Mouse (Mus musculus) midbrain, embryonic 14.5 days (tissue): ENCODE measurements around the gene Itgb2. TPM values are rescaled to one million over a fixed set of nuclear protein-coding genes. Genes with fewer than 3 reads are reported as not detected.

ENCODE experiments used
- ATAC-seq: fragments of 200-750 bp; cut with Nextera tagmentation; 2 replicates; pipeline ENCODE4 v1.8.0; 2017; ENCODE audit warnings: moderate number of reproducible peaks, moderate library complexity; ENCODE audit not compliant: low FRiP score, low TSS enrichment
- DNase-seq: peaks from one replicate; pipeline ENCODE4 v3.0.0-alpha.2; 2015
- H3K27ac ChIP-seq: fragments of 300-500 bp; sonication (generic); replicated peaks from 2 replicates; pipeline ENCODE4 v1.5.1; 2014; ENCODE audit warnings: mild to moderate bottlenecking, low read depth, low read length, moderate library complexity
- H3K27me3 ChIP-seq: fragments of 300-500 bp; sonication (generic); 2 replicates; pipeline ENCODE4 v1.6.1; 2014; ENCODE audit warnings: low read length, control low read depth, mixed read lengths; ENCODE audit not compliant: control insufficient read depth, insufficient read depth
- H3K36me3 ChIP-seq: fragments of 300-500 bp; sonication (generic); 2 replicates; pipeline ENCODE4 v1.6.1; 2014; ENCODE audit warnings: low read length, control low read depth; ENCODE audit not compliant: control insufficient read depth, insufficient read depth
- H3K4me1 ChIP-seq: fragments of 300-500 bp; sonication (generic); 2 replicates; pipeline ENCODE4 v1.6.1; 2014; ENCODE audit warnings: mild to moderate bottlenecking, antibody characterized with exemption, low read length, control low read depth; ENCODE audit not compliant: control insufficient read depth, insufficient read depth
- H3K4me2 ChIP-seq: fragments of 300-500 bp; sonication (generic); 2 replicates; pipeline ENCODE4 v1.6.1; 2014; ENCODE audit warnings: mild to moderate bottlenecking, low read length, moderate library complexity
- H3K4me3 ChIP-seq: fragments of 300-500 bp; sonication (generic); replicated peaks from 2 replicates; pipeline ENCODE4 v1.5.1; 2014; ENCODE audit warnings: low read depth, low read length
- H3K9ac ChIP-seq: fragments of 300-500 bp; sonication (generic); replicated peaks from 2 replicates; pipeline ENCODE4 v1.6.1; 2014; ENCODE audit warnings: mild to moderate bottlenecking, low read length, moderate library complexity
- H3K9me3 ChIP-seq: fragments of 300-500 bp; sonication (generic); 2 replicates; pipeline ENCODE4 v1.6.1; 2016; ENCODE audit warnings: low read length, control low read depth, mixed read lengths; ENCODE audit not compliant: control insufficient read depth
- WGBS: fragments of 180-500 bp; shearing (Covaris S2); extraction: QIAGEN DNeasy Blood & Tissue Kit; methylation state at CpG from one replicate; pipeline ENCODE4 v1.1.7; 2014; 5-methylcytosine and 5-hydroxymethylcytosine counted together
- polyA plus RNA-seq: library from polyadenylated mRNA; unstranded; fragments of >200 nt; fragmentation: Nextera tagmentation; extraction: Ambion mirVana; gene quantifications from 2 replicates; pipeline ENCODE4 v1.2.1, GENCODE M21; 2014

Gene Itgb2
- polyA plus RNA-seq = 0.49 and 0.91 TPM in 2 replicates

DNA sequence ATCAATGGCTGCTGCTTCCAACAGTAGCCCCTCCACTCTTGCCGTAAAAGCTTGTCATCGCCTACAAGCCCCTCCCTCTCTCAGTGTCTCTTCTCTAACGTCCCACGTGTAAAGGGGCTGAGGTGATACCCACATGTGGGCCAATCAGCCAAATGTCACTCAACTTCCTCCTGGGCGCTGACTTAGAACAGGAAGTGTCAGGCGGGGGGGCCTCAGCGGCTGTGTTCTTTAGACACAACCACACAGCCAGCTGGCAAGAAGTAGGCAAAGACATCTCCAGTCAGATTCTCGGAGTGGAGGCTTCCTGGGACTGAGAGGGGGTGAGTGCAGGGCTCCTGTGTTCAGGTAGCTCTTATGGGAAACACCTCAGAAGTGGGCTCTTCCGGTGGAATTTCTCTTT is at the start of gene Itgb2:
Gene Itgb2 (plus strand): TSS at position 113 of the 400 bp plus-strand sequence.
- no peaks in the 10 kb centered on the region for H3K36me3 ChIP-seq
- H3K27ac ChIP-seq = no peak within 1 kb of the TSS
- no peaks in the 10 kb centered on the region for H3K9me3 ChIP-seq
- H3K9ac ChIP-seq = no peak within 1 kb of the TSS
- no peaks in the 10 kb centered on the region for H3K27me3 ChIP-seq
- H3K4me1 ChIP-seq = no peaks in the 10 kb centered on the region
- ATAC-seq (no peak), DNase-seq (no peak)
- H3K4me3 ChIP-seq = no peak within 1 kb of the TSS
- WGBS = 75% methylated on average over 9 of the region's 9 CpGs
- no peak within 1 kb of the TSS for H3K4me2 ChIP-seq

DNA sequence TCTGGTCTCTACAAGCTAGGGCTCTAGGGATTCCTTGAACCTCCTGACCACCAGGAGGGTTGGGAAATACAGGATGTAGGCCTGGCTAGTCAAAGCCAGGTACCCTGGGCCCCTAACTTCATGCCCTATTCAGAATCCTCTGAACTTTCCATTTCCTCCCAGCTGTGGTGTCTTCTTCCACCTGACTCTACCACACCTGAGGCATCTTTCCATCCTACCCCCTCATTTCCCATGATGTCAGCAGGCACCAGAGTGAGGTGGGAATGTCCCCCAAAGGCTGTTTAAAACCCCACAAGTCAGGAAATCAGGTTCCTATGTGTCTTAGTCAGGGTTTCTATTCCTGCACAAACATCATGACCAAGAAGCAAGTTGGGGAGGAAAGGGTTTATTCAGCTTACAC is 48.2 kb upstream of the Itgb2 start:
- Histone ChIP-seq H3K9ac (no peak overlapping the region), H3K36me3 (peaks cover 14% of the 10 kb centered on the region), H3K27ac (no peak overlapping the region), H3K4me3 (no peak overlapping the region), H3K4me2 (no peak overlapping the region), H3K4me1 (no peaks in the 10 kb centered on the region), H3K9me3 (no peaks in the 10 kb centered on the region), H3K27me3 (no peaks in the 10 kb centered on the region)
- ATAC-seq (no peak), DNase-seq (no peak)

DNA sequence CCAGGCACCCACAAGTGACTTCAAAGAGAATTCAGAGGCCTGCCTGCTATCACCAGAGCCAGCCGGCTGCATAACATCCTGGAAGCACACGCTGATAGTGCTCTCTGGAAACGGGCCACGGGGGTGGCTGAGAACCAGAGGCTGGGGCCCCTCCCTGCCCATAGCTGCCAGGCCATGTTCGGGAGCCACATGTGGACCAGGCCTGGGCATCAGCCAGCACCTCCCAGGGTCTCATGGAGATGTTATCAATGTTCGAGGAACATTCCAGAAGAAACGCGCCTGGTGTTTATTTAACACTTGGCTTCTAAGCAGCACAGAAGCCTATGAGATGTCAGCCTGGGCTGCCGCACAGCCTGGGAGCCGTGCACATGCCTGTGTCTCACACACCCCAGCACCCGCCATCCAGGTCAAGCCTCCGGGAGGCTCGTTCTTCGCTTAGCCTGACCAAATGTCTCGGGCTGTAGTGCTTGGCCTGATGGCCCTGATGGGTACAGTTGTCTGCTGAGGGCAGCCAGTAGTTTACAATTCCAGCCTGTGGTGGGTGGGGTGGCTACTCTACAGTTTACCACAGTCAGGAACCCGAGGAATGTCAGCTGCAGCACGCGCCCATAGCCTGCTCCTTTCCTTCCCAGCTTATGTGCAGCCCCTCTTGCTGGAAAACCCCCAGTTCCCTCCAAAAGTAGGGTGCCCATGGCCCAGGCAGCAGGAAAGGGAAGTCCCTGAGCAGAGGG is 45.7 kb upstream of the Itgb2 start:
- Histone ChIP-seq H3K36me3 (peaks cover 40% of the 10 kb centered on the region), H3K4me3 (no peak overlapping the region), H3K4me1 (no peaks in the 10 kb centered on the region), H3K27ac (no peak overlapping the region), H3K27me3 (no peaks in the 10 kb centered on the region), H3K4me2 (no peak overlapping the region), H3K9me3 (no peaks in the 10 kb centered on the region), H3K9ac (no peak overlapping the region)
- 83% methylated on average over 18 of the region's 18 CpGs for WGBS
- no peak for DNase-seq
- no peak for ATAC-seq

DNA sequence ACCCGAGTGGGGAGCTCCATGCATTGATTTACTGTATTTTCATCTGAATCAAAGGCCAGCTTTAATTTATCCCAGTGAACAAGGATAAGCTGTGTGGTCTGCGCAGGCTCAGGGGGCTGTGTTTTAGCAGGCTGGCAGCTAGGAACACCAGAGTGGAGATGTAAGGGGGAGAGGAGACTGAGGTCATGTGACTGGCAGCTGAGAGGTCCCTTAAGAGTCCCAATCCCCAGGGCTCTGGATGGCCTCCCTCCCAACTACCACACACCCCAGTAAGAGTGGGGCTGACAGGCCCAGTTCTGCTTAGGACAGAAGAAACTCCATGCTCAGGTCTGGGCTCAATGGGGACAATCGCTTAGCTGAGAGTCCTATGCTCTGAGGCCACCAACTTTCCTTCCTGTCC is 44.3 kb upstream of the Itgb2 start:
- Histone ChIP-seq H3K4me1 (no peaks in the 10 kb centered on the region), H3K27ac (no peak overlapping the region), H3K36me3 (peaks cover 49% of the 10 kb centered on the region), H3K9ac (no peak overlapping the region), H3K27me3 (no peaks in the 10 kb centered on the region), H3K4me2 (no peak overlapping the region), H3K9me3 (no peaks in the 10 kb centered on the region), H3K4me3 (no peak overlapping the region)
- DNase-seq (no peak), ATAC-seq (no peak)
- WGBS = 86% methylated on average over 3 of the region's 3 CpGs

DNA sequence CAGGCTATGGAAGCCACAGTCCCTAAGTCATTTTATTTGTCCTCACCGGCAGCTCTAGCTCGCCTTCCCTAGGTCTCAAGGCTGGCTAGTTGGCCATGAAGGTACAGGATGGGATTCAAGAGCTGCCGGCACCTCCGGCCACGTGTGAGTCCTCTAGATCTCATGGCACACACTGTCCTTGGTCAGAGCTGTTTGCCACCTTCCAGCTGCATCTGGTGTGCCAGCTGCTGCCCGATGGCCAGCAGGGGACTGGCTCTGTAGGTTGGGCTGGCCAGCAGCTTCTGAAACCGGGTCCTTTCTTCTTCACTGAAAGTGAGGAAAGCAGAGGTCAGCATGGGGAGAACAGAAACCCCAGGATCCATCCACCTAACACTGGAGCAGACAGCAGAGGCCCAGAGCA is 41.9 kb upstream of the Itgb2 start:
- Histone ChIP-seq H3K4me3 (no peak overlapping the region), H3K27me3 (no peaks in the 10 kb centered on the region), H3K4me1 (no peaks in the 10 kb centered on the region), H3K27ac (no peak overlapping the region), H3K9ac (no peak overlapping the region), H3K4me2 (no peak overlapping the region), H3K36me3 (peaks cover 55% of the 10 kb centered on the region), H3K9me3 (no peaks in the 10 kb centered on the region)
- no peak for DNase-seq
- no peak for ATAC-seq
- WGBS = 96% methylated on average over 7 of the region's 7 CpGs

DNA sequence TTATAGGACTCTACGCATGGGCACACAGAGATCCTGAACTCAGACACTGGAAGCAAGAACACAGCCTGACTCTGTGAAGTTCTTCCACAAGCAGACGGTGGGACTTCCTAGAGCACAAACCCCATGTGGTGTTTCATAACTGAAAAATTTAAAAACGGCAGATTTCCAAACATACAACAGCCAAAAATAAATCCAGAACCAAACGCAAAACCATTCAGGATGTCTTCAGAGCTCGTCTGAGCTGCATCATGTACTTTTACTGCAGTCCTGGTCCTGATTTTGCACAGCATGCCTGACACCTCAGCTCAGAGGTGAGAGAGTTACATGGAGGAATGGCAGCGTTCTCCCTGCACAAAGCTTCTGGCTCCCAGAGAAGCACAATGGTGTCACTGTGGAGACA is 38.5 kb upstream of the Itgb2 start:
- Histone ChIP-seq H3K4me3 (no peak overlapping the region), H3K9me3 (no peaks in the 10 kb centered on the region), H3K27ac (no peak overlapping the region), H3K4me2 (no peak overlapping the region), H3K27me3 (no peaks in the 10 kb centered on the region), H3K36me3 (peaks cover 68% of the 10 kb centered on the region), H3K9ac (no peak overlapping the region), H3K4me1 (no peaks in the 10 kb centered on the region)
- DNase-seq (no peak), ATAC-seq (no peak)
- 94% methylated on average over 6 of the region's 6 CpGs for WGBS

DNA sequence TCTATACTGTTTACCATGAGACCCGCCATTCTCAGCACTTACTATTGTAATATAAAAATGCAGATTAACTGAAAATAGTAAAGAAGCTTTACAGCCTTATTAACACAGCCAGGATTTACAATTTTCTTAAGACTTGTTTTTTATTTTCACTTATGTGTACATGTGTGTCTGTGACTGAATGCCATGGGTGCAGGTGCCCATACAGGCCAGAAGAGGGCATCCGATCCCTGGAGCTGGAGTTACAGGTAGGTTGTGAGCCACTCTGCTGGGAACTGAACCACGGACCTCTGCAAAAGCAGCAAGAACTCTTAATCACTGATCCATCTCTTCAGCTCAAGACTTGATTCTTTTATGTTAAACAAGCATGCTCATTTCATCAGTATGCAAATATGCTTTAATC is 37.2 kb upstream of the Itgb2 start:
- no peaks in the 10 kb centered on the region for H3K27me3 ChIP-seq
- no peak overlapping the region for H3K4me2 ChIP-seq
- no peak for DNase-seq
- no peaks in the 10 kb centered on the region for H3K4me1 ChIP-seq
- no peak overlapping the region for H3K9ac ChIP-seq
- H3K27ac ChIP-seq = no peak overlapping the region
- ATAC-seq = no peak
- no peaks in the 10 kb centered on the region for H3K9me3 ChIP-seq
- H3K4me3 ChIP-seq = no peak overlapping the region
- peaks cover 66% of the 10 kb centered on the region for H3K36me3 ChIP-seq
- 98% methylated on average over 3 of the region's 3 CpGs for WGBS

DNA sequence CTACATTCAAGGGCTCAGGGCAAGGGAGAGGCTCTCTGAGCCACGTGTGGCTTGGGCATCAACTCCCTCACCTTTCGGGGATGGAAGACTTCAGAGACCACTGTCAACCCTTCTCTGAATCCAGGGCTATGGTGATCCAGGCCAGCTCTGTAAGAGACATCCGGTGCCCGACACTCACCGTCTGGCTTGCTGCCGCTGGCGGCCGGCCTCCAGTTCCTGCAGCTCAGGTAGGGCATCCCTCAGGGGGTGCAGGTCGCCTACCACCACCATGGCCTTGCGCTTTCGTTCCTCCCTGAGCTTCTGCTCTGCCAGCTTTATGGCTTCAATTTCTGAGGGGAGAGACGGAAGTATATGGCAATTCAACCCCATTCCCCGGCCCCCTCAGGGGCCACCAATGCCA is 32.9 kb upstream of the Itgb2 start:
- 96% methylated on average over 13 of the region's 13 CpGs for WGBS
- peaks cover 62% of the 10 kb centered on the region for H3K36me3 ChIP-seq
- no peak overlapping the region for H3K27ac ChIP-seq
- H3K4me2 ChIP-seq = no peak overlapping the region
- no peak for DNase-seq
- no peaks in the 10 kb centered on the region for H3K9me3 ChIP-seq
- ATAC-seq = no peak
- H3K9ac ChIP-seq = no peak overlapping the region
- no peak overlapping the region for H3K4me3 ChIP-seq
- H3K4me1 ChIP-seq = no peaks in the 10 kb centered on the region
- H3K27me3 ChIP-seq = no peaks in the 10 kb centered on the region

DNA sequence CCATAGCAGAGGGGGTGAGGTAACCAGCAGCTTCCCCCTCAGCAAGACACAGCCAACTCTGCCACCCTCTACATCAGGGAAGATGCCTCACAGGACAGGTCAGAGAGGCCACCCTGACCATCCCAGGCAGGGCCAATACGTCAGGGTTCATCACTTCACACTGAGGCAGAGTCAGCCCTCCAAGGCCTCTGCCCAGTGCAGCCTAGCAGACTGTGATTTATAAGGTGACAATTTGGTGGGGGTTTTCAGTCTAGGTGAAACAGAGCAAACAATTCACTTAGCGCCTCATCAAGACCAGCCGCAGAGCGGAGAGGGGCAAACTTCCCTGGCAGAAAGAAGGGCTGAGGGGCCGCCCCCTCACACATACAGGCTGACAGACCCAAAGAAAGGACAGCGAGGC is 31.8 kb upstream of the Itgb2 start:
- no peak overlapping the region for H3K9ac ChIP-seq
- ATAC-seq (no peak), DNase-seq (no peak)
- H3K4me1 ChIP-seq = no peaks in the 10 kb centered on the region
- no peaks in the 10 kb centered on the region for H3K27me3 ChIP-seq
- H3K4me3 ChIP-seq = no peak overlapping the region
- H3K9me3 ChIP-seq = no peaks in the 10 kb centered on the region
- H3K36me3 ChIP-seq = peaks cover 70% of the 10 kb centered on the region
- WGBS = 92% methylated on average over 6 of the region's 6 CpGs
- H3K27ac ChIP-seq = no peak overlapping the region
- no peak overlapping the region for H3K4me2 ChIP-seq
